Mouse (Mus musculus) liver, postnatal 0 days (tissue): ENCODE results near the gene Fam92b. TPM values are rescaled to one million over a fixed set of nuclear protein-coding genes. Genes with fewer than 3 reads are reported as not detected.
A peak's percentile ranks its signal among the peaks of the same experiment; 100 is the strongest.

Source experiments
- ATAC-seq: fragments of 200-750 bp; cut with Nextera tagmentation; 2 replicates; pipeline ENCODE4 v1.8.0; 2017; ENCODE audit warnings: mild to moderate bottlenecking, moderate library complexity
- DNase-seq: peaks from one replicate; pipeline ENCODE4 v3.0.0-alpha.2; 2016
- H3K27ac ChIP-seq: fragments of 300-500 bp; sonication (generic); 2 replicates; pipeline ENCODE4 v1.5.1; 2014; ENCODE audit warnings: antibody characterized with exemption, moderate library complexity, mild to moderate bottlenecking, low read depth
- H3K27me3 ChIP-seq: fragments of 300-500 bp; sonication (generic); 2 replicates; pipeline ENCODE4 v1.6.1; 2014; ENCODE audit warnings: low read length, control low read depth, mixed read lengths; ENCODE audit not compliant: insufficient read depth
- H3K36me3 ChIP-seq: fragments of 300-500 bp; sonication (generic); replicated peaks from 2 replicates; pipeline ENCODE4 v1.6.1; 2014; ENCODE audit warnings: mild to moderate bottlenecking, control low read depth, low read length, moderate library complexity, mixed read lengths; ENCODE audit not compliant: insufficient read depth
- H3K4me1 ChIP-seq: fragments of 300-500 bp; sonication (generic); 2 replicates; pipeline ENCODE4 v1.6.1; 2014; ENCODE audit warnings: antibody characterized with exemption, mild to moderate bottlenecking, control low read depth; ENCODE audit not compliant: insufficient read depth
- H3K4me2 ChIP-seq: fragments of 300-500 bp; sonication (generic); 2 replicates; pipeline ENCODE4 v1.6.1; 2014; ENCODE audit warnings: low read depth, mild to moderate bottlenecking, low read length, moderate library complexity, mixed read lengths
- H3K4me3 ChIP-seq: fragments of 300-500 bp; sonication (generic); 2 replicates; pipeline ENCODE4 v1.5.1; 2014; ENCODE audit warnings: low read depth, low read length
- H3K9ac ChIP-seq: fragments of 300-500 bp; sonication (generic); replicated peaks from 2 replicates; pipeline ENCODE4 v1.6.1; 2014; ENCODE audit warnings: mild to moderate bottlenecking, moderate library complexity
- H3K9me3 ChIP-seq: fragments of 300-500 bp; sonication (generic); 2 replicates; pipeline ENCODE4 v1.6.1; 2016; ENCODE audit warnings: mild to moderate bottlenecking, control low read depth, low read length, mixed read lengths
- CTCF ChIP-seq: sonication (generic); IDR thresholded peaks from 2 replicates; pipeline ENCODE4 v1.5.1; 2016; ENCODE audit warnings: antibody characterized with exemption, low read depth
- EP300 ChIP-seq: IDR thresholded peaks from 2 replicates; pipeline ENCODE4 v1.6.1; 2016; ENCODE audit warnings: antibody characterized with exemption, low read depth, mild to moderate bottlenecking
- WGBS: fragments of 180-500 bp; shearing (Covaris S2); extraction: QIAGEN DNeasy Blood & Tissue Kit; methylation state at CpG from one replicate; pipeline ENCODE4 v1.1.7; 2014; ENCODE audit not compliant: insufficient replicate concordance; 5-methylcytosine and 5-hydroxymethylcytosine counted together
- polyA plus RNA-seq: library from polyadenylated mRNA; unstranded; fragments of >200 nt; fragmentation: Nextera tagmentation; extraction: Ambion mirVana; gene quantifications from 2 replicates; pipeline ENCODE4 v1.2.1, GENCODE M21; 2015

Fam92b gene
- polyA plus RNA-seq, 1 experiment from 2014 or later, result not detected

DNA sequence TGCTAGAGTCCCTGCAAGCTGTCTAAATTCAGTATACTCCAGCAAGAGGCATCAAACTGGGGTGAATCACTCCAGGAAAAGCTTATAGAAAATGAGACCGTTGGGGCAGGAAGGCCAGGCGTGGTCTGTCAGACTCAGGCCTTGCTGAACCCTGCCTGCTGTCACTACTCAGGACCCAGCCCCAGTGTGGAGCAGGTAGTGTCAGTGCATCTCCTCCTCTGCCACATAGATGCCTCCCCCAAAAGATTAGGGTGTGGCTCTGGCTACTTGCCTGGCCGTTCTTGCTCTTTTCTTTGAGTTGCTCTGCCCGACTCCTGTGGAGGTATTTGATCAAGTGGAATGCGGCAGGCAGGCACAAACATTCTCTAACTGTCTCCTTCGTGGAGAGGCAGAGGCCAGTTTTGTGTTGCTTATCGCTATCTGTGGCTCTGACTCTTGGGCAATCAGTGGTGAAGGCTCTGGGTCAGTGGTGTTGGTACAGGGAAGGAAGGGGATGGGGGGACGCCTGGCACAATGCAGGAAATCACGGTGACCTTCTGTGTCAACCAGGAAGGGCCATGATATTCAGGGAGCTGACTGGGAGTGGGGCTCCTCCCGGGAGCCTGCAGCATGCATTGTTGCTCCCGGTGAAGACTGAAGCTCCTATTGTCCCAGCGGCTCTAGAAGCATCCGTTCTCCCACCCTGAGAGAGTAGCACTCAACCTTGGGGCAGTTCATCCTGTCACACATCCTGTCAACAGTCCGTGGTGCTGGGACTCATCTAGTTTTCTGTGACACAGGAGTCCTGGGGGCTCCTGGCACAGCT lies 50.7 kb downstream of the Fam92b start:
- no peaks in the 10 kb centered on the region for H3K27me3 ChIP-seq
- no peak overlapping the region for H3K4me3 ChIP-seq
- H3K9me3 ChIP-seq, result no peaks in the 10 kb centered on the region
- peaks cover 5% of the 10 kb centered on the region for H3K4me1 ChIP-seq
- TF ChIP-seq CTCF (no peak), EP300 (no peak)
- no peaks in the 10 kb centered on the region for H3K36me3 ChIP-seq
- H3K4me2 ChIP-seq, result 0 out of 2 replicates have a peak overlapping the region, but pooled peaks have one; percentile 6
- peak overlapping the region; percentile 40; the same call in 1 of the 2 replicates for H3K27ac ChIP-seq
- 20% methylated on average over 14 of the region's 14 CpGs for WGBS
- DNase-seq (no peak), ATAC-seq (peak; percentile 64)
- H3K9ac ChIP-seq, result no peak overlapping the region

DNA sequence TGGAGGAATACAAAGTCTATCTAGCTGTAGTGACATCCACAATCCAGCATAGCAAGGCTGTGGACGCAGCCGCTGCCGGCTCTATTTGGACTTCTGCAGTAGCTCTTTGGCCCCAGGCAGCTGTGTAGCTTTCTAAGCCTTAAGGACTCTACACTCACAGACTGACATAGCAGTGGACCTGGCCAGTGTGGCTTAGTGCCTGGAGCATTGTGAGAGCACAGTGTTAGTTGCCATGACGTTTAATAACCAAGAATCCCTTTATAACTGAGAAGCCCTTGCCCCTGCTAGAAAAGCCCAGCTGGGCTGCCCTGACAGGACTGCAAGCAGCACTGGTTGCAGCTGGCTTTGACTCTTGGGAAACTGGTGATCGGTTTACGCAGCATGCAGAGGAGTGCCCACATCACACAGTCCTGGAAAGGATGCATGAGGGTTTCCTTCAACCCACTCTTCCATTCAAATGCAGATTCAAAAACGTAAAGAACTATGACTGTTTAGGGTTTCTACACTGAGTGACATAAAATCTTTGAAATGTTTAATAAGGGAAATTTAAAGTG lies 52.4 kb downstream of the Fam92b start:
- Histone ChIP-seq H3K9me3 (no peaks in the 10 kb centered on the region), H3K9ac (no peak overlapping the region), H3K4me3 (no peak overlapping the region), H3K4me1 (peaks cover 5% of the 10 kb centered on the region), H3K27ac (no peak overlapping the region; the same call in 1 of the 2 replicates), H3K36me3 (no peaks in the 10 kb centered on the region), H3K27me3 (no peaks in the 10 kb centered on the region), H3K4me2 (no peak overlapping the region)
- 69% methylated on average over 7 of the region's 7 CpGs for WGBS
- no peak for ATAC-seq
- DNase-seq, result no peak
- TF ChIP-seq EP300 (no peak), CTCF (no peak)

DNA sequence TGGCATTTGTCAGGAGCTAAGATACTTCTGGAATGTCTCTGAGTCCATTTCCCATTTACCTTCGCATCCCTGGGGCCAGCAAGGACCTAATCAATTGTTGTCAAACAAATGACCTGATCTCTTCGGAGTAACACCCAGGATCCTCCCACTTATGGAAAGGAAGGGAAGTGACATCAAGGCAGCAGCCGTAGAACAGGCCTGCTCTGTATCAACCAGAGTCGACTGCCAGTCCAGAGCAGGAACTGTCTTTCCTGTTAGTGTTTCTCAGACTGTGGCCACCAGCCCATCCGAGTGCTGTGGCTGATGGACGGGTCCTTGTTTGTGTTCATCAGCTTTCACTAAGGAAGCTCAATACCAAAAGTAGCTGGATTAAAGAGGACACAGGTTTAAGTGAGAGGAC lies 53.0 kb downstream of the Fam92b start:
- Histone ChIP-seq H3K27ac (peak overlapping the region; percentile 16; the same call in 1 of the 2 replicates), H3K4me3 (no peak overlapping the region), H3K4me1 (peaks cover 7% of the 10 kb centered on the region), H3K9me3 (no peaks in the 10 kb centered on the region), H3K9ac (no peak overlapping the region), H3K4me2 (no peak overlapping the region), H3K36me3 (no peaks in the 10 kb centered on the region), H3K27me3 (no peaks in the 10 kb centered on the region)
- DNase-seq (no peak), ATAC-seq (peak; percentile 35; the same call in 1 of the 2 replicates)
- whole genome bisulfite sequencing, result 9% methylated on average over 6 of the region's 6 CpGs
- TF ChIP-seq EP300, result no peak
- TF ChIP-seq CTCF, result no peak

DNA sequence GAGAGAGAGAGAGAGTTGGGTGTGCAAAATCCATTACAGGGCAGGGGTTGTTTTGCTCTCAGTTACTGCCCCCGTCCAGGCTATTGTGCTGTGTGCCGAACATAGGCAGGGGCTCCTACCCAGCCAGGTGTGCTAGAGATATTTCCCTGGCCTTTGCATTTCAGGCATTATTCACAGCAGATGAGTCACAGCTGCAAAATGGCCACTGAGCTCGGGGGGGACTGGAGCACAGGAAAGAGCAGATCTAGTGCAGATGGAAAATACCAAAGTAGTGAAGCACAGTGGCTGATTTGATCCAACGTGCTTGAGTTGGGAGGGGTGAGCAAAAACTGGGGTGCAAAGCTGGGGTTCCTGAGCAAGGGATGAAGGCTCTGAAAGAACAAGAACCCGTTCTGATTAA lies 56.3 kb downstream of the Fam92b start:
- no peak overlapping the region for H3K4me3 ChIP-seq
- H3K36me3 ChIP-seq, result no peaks in the 10 kb centered on the region
- no peak for ATAC-seq
- peaks cover 6% of the 10 kb centered on the region for H3K27me3 ChIP-seq
- H3K9me3 ChIP-seq, result no peaks in the 10 kb centered on the region
- TF ChIP-seq EP300, result no peak
- TF ChIP-seq CTCF, result no peak
- 54% methylated on average over 5 of the region's 5 CpGs for WGBS
- H3K27ac ChIP-seq, result no peak overlapping the region
- H3K4me1 ChIP-seq, result peaks cover 7% of the 10 kb centered on the region; the same call in 1 of the 2 replicates
- H3K4me2 ChIP-seq, result no peak overlapping the region
- no peak for DNase-seq
- H3K9ac ChIP-seq, result no peak overlapping the region

DNA sequence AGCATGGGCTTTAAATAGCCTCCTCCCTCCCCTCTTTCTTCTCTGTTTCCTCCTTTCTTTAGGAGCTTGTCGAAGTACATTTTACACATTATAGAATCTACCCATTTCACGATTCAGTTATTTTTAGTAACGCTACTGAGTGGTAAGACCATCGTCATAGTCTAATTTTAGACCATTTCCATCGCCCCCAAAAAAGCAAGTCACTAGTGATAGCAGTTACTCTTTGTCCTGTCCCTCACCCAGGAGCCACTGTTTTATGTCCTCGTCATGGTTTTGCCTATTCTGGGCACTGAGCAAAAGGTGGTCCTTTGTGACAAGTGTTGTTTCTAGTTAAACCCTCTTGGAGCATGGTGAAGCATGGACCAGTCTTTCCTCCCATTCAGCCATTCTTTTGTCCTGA lies 57.3 kb downstream of the Fam92b start:
- 25% methylated on average over 6 of the region's 6 CpGs for WGBS
- H3K36me3 ChIP-seq, result no peaks in the 10 kb centered on the region
- H3K27me3 ChIP-seq, result peaks cover 17% of the 10 kb centered on the region

DNA sequence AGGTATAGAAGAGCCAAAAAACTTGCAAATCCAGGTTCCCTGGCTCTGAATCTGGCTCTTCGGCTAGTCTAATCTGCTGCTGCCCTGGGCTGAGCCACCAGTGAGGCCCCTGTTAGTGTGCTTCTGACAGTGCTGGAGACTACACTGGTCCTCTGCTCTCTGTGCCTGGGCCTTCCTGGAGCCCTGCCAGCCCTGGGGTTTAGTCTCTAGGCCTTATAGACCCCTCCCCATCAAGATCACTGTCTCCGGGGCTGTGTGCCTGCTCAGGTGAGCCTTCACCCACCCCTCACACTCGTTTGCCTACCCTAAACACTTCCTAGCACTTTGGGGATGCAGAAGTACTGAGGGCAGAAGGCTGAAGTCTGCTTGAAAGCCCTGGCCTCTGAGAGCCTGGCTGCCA lies 57.8 kb downstream of the Fam92b start:
- Histone ChIP-seq H3K4me1 (peaks cover 10% of the 10 kb centered on the region), H3K4me2 (no peak overlapping the region), H3K27me3 (peaks cover 22% of the 10 kb centered on the region), H3K9ac (no peak overlapping the region), H3K27ac (no peak overlapping the region), H3K36me3 (no peaks in the 10 kb centered on the region), H3K4me3 (no peak overlapping the region), H3K9me3 (no peaks in the 10 kb centered on the region)
- 59% methylated on average over 3 of the region's 3 CpGs for WGBS
- DNase-seq, result no peak
- ATAC-seq, result no peak
- no peak for TF ChIP-seq CTCF

More for the DNA sequence above, 57.3 kb downstream of the Fam92b start:
- DNase-seq (no peak), ATAC-seq (no peak)
- no peak overlapping the region for H3K9ac ChIP-seq
- no peaks in the 10 kb centered on the region for H3K9me3 ChIP-seq
- no peak for TF ChIP-seq EP300
- no peak for TF ChIP-seq CTCF
- H3K27ac ChIP-seq, result no peak overlapping the region
- H3K4me1 ChIP-seq, result peaks cover 7% of the 10 kb centered on the region; the same call in 1 of the 2 replicates
- H3K4me2 ChIP-seq, result no peak overlapping the region
- H3K4me3 ChIP-seq, result no peak overlapping the region
